Mouse (Mus musculus): ENCODE data around the gene Utp15.

GRCm38 (mm10) chr13:98264111-98264510 lies 1.3 kb upstream of the Utp15 start:
- TF ChIP-seq CTCF (IDR thresholded peaks at IDR 0.05): no peak
- no peak for TF ChIP-seq EP300 (IDR thresholded peaks at IDR 0.05)

Data from lung, postnatal 0 days (tissue).